Mouse (Mus musculus) adrenal gland, postnatal 0 days (tissue): ENCODE results near the gene Serpine2. TPM values are rescaled to one million over a fixed set of nuclear protein-coding genes. Genes with fewer than 3 reads are reported as not detected.

ENCODE experiments used
- polyA plus RNA-seq: library from polyadenylated mRNA; unstranded; fragments of >200 nt; fragmentation: Nextera tagmentation; extraction: Ambion mirVana; gene quantifications from 2 replicates; pipeline ENCODE4 v1.2.1, GENCODE M21; 2015

Gene Serpine2
- 45.0 and 48.6 TPM in 2 replicates for polyA plus RNA-seq

DNA sequence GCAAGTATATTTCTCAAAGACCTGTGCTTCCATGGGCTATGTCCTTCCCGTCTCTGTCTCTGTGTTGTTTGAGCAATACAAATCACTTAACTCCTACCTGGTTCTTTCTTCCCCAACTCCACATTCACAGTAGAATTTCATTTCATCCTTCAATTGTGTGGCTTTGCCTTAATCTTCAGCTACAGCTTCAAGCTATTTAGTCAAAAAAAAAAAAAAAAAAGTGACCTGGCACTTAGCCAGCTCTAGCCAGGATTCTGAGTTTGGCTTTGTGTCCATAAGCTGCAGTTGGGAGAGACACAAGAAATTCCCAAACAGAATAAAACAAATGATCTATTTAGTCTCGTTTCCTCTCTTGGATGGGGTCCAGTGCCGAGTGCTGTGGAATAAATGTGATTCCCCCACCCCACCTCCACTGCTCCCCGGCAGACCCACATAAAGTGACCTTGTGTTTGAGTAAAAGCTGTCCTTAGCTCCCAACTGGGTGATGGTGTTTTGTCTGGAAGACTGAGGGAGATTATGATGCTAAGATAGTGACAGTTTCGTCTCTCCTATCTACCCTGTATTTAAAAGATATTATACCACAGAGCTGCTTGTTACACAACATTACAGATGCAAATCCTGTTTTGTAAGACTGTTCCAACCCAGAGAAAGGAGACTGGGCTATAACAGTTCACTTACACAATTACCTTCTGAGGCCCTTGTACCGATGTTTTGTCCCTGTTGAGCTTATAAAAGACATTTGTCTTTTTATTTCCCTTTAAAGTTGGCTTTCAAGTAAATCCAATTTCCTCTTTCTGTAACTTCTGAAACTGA, at the start of gene Serpine2:
TSS of gene Serpine2 (minus strand) at position 51 of the 813 bp plus-strand sequence.

DNA sequence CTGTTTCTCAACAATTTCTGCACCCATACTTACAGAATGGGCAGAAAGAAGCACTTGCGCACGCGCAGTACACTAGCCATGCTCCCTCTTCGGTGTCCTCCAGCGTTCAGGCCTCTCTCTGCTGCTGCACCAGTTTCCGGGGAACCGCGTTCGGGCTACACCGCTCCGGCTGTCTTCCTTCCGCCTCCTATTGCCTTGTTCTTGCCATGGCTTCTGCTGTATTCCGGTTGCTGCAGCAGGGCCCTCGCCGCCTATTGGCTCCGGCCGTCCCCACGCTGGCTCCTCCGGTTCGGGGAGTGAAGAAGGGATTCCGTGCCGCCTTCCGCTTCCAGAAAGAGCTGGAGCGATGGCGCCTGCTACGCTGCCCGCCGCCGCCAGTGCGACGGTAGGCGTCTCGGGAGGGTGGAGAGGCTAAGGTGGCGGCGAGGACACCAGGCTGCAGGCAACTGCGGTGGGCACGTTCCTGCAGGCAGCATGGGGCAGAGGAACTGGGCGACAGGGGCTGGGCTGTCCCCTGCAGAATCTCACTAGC, 85.0 kb downstream of the Serpine2 start, which contains the start of the genes Mrpl44 and Wdfy1:
TSS of gene Mrpl44 (plus strand) at position 92 of the 532 bp plus-strand sequence.
TSS of gene Wdfy1 (minus strand) at position 217 of the 532 bp plus-strand sequence.

Other genes with a start within 250 kb of the Serpine2 start
- gene Ap1s3, start 189.2 kb downstream of the Serpine2 start, polyA plus RNA-seq = 0.10 and 0.20 TPM in 2 replicates
- gene Mrpl44, start 85.2 kb downstream of the Serpine2 start, polyA plus RNA-seq = 49.9 and 87.3 TPM in 2 replicates
- gene Wdfy1, start 85.0 kb downstream of the Serpine2 start, polyA plus RNA-seq = 34.2 and 49.7 TPM in 2 replicates